Mouse (Mus musculus) ES-E14 (cell line): Measurements from ENCODE around the gene Bag3.

ENCODE experiments used
- CHD2 ChIP-seq: IDR thresholded peaks from 2 replicates; pipeline ENCODE4 v1.6.1; 2014; ENCODE audit warnings: mild to moderate bottlenecking, low read depth, low read length, inconsistent platforms
- HCFC1 ChIP-seq: IDR thresholded peaks from 2 replicates; pipeline ENCODE4 v1.6.1; 2012; ENCODE audit warnings: low read length, inconsistent platforms, borderline replicate concordance; ENCODE audit not compliant: insufficient read depth
- MAFK ChIP-seq: IDR thresholded peaks from 2 replicates; pipeline ENCODE4 v1.6.1; 2014; ENCODE audit warnings: mild to moderate bottlenecking, low read depth, low read length, inconsistent platforms; ENCODE audit not compliant: insufficient read depth
- ZC3H11A ChIP-seq: IDR thresholded peaks from 2 replicates; pipeline ENCODE4 v1.6.1; 2012; ENCODE audit warnings: low read depth, mild to moderate bottlenecking, inconsistent platforms, low read length, borderline replicate concordance
- ZNF384 ChIP-seq: IDR thresholded peaks from 2 replicates; pipeline ENCODE4 v1.6.1; 2012; ENCODE audit warnings: low read depth, low read length, inconsistent platforms

- TF ChIP-seq MAFK (no peak), CHD2 (no peak), ZC3H11A (no peak), HCFC1 (no peak), ZNF384 (no peak)
Measured at GRCm38 (mm10) chr7:128543148-128543855, 19.9 kb downstream of the Bag3 start.
